Mouse (Mus musculus): ENCODE data around the gene Aloxe3. TPM values are rescaled to one million over a fixed set of nuclear protein-coding genes. Genes with fewer than 3 reads are reported as not detected.

Aloxe3 gene
- polyA plus RNA-seq, 1 experiment from 2014 or later, result 0.29 TPM

DNA sequence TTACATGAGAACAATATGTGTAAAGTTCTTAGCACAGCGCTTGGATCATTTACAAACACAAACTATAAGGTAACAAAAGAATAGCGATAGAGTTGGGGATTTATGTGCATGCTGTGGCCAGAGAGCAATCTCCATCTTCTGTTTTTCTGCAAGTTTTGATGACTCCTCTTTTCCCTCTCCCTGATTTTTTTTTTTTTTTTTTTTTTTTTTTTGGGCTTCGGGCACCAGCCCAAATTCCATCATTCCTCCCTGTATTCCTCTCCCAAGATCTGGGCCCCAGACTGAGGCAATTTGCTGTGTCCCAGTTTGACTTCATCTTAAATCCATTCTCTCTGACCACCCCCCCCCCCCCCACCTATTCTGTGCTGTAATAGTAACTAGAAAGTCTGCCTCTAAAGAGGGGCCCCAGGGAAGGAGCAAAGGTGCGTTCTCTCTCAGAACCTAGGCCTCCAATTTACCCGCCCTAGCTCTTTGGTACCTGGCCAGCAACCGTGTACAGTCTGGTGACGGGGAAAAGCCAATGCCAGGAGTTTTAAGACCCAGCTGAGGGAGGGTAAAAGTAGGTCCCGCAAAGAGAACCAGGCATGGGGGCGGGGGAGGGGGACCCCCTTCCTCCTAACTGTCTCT is 29.2 kb upstream of the Aloxe3 start:
- no peaks in the 10 kb centered on the region for H3K27me3 ChIP-seq (replicated peaks)
- peaks cover 12% of the 10 kb centered on the region for H3K36me3 ChIP-seq
- H3K4me3 ChIP-seq (replicated peaks), result peak overlapping the region; percentile 58
- peaks cover 51% of the 10 kb centered on the region for H3K4me1 ChIP-seq (replicated peaks)
- ATAC-seq, result peak; percentile 7; the same call in 1 of the 2 replicates
- no peaks in the 10 kb centered on the region for H3K9me3 ChIP-seq
- H3K9ac ChIP-seq, result peak overlapping the region; percentile 69
- WGBS, result 12% methylated on average over 9 of the region's 9 CpGs
- H3K4me2 ChIP-seq (replicated peaks), result peak overlapping the region; percentile 86
- H3K27ac ChIP-seq, result peak overlapping the region; percentile 93

DNA sequence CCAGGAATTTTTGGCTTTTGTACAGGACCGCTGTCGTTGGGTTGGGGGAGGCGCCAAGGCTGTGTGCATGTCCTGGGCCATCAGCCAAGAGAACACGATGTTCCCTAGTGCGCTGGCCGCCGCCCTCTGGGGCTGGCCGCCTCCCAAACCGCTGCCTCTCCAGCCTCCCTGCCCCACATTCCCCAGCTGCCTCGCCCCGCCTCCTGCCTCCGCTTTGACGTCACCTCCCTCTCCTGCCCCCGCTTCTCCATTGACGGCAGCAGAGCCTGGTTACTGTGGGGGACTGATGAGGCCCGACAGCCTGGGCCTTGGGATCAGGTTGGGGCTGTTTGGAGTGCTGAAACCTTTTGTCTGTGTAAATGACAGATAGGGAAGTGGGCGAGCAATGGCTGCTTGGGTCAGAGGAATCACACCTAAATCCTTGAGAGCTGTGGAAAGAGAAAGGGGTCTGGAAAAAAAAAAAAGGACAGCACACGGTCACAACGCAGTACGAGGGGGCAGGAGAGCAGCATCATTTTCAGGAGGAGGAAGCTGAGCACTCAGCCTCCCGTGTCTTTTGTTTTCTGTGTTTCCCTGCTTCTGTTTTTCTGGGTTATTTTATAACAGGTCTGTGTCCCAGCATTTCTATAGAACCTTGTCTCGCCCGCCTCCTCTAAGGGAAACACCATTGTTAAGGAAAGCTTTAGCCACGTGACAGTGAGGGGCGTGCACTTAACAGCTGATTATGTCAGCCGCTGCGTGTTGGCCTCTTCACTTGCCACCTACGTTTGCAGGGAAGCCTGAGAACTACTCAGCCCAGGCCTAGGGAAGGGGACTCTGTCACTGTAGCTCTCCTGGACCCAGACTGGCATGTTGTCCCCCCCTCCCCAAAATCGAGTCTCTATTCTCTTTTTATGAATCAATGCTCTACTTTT is 28.5 kb upstream of the Aloxe3 start:
- Histone ChIP-seq H3K9ac (peak overlapping the region; percentile 46), H3K27ac (peak overlapping the region; percentile 93), H3K27me3 (replicated peaks) (no peaks in the 10 kb centered on the region), H3K4me2 (replicated peaks) (peak overlapping the region; percentile 86), H3K4me1 (replicated peaks) (peaks cover 48% of the 10 kb centered on the region), H3K9me3 (no peaks in the 10 kb centered on the region), H3K4me3 (replicated peaks) (peak overlapping the region; percentile 58), H3K36me3 (peaks cover 19% of the 10 kb centered on the region)
- ATAC-seq, result peak; percentile 52
- WGBS, result 2% methylated on average over 29 of the region's 29 CpGs

DNA sequence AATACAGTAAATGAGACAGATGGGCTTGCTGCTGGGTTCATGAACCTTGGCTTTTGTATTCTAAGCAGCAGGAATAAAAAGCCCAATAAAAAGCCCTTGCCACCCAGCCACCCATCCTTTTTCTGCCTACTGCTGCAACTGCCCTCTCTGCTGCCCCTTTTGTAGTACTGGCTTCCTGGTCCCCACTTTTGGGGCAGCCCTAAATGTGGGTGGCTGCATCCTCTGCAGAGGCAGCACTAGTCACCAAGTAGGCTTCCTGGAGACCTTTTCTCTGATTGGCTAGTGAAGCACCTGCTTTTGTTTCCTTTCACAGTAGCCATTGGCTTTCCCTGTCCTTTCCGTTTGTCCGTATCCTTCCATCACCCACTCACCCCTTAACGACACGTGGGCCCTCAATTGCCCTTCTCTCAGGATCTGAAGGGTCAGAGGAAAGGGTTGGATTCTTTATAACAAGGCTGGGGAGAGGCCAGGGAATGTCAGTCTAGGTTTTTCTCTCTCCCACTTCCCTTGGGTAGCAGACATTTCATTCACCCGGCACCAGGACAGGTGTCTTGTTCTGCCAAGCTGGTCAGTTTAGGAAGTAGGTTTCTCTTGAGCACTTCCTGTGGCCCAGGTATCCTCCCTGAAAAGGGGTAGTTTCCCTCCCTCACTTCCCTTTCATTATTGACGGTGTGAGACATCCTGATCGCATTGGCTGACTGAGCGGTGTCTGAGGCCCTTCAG is 27.5 kb upstream of the Aloxe3 start:
- ATAC-seq, result no peak
- peaks cover 26% of the 10 kb centered on the region for H3K36me3 ChIP-seq
- H3K27me3 ChIP-seq (replicated peaks), result no peaks in the 10 kb centered on the region
- H3K9ac ChIP-seq, result peak overlapping the region; percentile 59; the same call in 1 of the 2 replicates
- H3K27ac ChIP-seq, result peak overlapping the region; percentile 93
- H3K4me1 ChIP-seq (replicated peaks), result peaks cover 48% of the 10 kb centered on the region
- H3K4me3 ChIP-seq (replicated peaks), result peak overlapping the region; percentile 58
- peak overlapping the region; percentile 86 for H3K4me2 ChIP-seq (replicated peaks)
- no peaks in the 10 kb centered on the region for H3K9me3 ChIP-seq
- 20% methylated on average over 8 of the region's 8 CpGs for WGBS

DNA sequence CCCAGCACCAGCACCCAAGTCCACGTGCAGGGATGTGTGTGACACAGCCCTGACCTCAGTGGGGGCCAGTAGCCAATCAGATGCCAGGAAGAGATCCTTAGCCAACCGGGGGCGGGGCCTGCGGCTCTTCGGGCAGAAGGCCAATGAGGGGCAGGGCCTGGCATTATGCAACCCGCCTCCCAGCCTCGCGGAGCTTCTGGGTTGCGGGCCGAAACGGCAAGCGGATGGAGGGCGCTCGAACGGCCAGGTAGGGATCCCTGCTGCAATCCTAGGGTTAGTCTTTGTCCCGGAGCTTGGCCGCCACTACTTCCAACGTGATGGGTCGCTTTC is 27.0 kb upstream of the Aloxe3 start:
- peak; percentile 25 for ATAC-seq
- H3K27ac ChIP-seq, result peak overlapping the region; percentile 93
- peaks cover 48% of the 10 kb centered on the region for H3K4me1 ChIP-seq (replicated peaks)
- under 1% methylated on average over 19 of the region's 19 CpGs for WGBS
- no peaks in the 10 kb centered on the region for H3K9me3 ChIP-seq
- no peaks in the 10 kb centered on the region for H3K27me3 ChIP-seq (replicated peaks)
- peaks cover 31% of the 10 kb centered on the region for H3K36me3 ChIP-seq
- peak overlapping the region; percentile 58 for H3K4me3 ChIP-seq (replicated peaks)
- peak overlapping the region; percentile 86 for H3K4me2 ChIP-seq (replicated peaks)
- H3K9ac ChIP-seq, result peak overlapping the region; percentile 59

DNA sequence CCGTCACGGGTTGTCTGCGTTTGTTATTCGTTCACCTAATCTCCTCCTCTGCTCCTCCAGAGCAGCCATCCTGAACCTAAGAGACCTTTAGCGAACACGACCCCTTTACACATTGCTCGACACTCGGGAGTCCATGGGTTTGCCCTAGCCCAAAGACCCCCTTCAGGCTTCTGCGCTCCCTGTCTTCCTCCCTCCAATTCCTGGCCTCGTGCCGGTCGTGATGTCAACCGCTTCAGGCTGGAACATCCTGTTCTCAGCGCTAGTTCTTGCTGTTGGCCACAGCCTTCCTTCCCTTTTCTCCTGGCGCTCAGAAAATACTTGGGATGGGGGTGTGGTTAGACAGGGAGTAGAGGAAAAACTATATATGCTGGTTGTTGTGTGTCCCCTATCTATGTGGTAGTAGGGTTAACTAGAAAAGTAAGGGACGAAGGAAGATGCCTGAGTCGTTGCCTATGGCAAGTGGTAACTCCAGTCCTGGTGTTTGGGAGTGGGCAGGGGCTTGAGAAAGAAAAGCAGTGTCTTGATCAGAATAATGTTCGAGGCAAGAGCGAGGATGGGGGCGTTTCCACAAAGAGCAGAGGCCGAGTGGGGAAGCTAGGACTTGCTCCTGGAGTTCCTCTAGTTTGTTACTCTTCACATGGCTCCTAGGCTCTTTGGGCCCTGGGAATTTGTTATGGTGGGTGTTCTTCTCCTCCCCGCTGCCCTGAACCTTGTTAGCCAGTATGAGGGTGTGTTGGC is 26.4 kb upstream of the Aloxe3 start:
- H3K9me3 ChIP-seq, result no peaks in the 10 kb centered on the region
- no peaks in the 10 kb centered on the region for H3K27me3 ChIP-seq (replicated peaks)
- H3K4me2 ChIP-seq (replicated peaks), result peak overlapping the region; percentile 86
- peak overlapping the region; percentile 58 for H3K4me3 ChIP-seq (replicated peaks)
- H3K4me1 ChIP-seq (replicated peaks), result peaks cover 44% of the 10 kb centered on the region
- H3K36me3 ChIP-seq, result peaks cover 37% of the 10 kb centered on the region
- no peak for ATAC-seq
- WGBS, result under 1% methylated on average over 22 of the region's 22 CpGs
- peak overlapping the region; percentile 93 for H3K27ac ChIP-seq
- peak overlapping the region; percentile 59 for H3K9ac ChIP-seq

DNA sequence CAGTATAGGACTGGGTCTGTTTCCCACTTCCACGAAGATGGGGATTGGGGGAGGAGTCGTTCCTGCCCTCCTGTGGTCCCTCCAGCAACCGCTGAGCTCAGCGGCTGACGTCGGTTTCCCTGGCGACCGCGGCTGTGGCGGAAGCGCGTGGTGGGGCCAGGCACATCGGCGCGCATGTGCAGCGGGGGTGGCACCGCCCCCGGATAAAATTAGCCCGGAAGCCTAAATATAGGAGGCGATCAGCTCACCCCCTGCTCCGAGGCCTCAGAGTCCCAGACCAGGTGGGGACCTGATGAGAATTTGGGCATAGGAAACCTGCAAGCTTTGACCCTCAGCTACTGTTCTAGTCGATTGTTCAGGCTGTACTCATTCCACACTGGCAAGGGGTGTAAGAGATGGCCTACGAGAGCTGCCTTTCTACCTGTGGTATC is 25.8 kb upstream of the Aloxe3 start:
- H3K4me1 ChIP-seq (replicated peaks), result peaks cover 44% of the 10 kb centered on the region
- H3K27ac ChIP-seq, result peak overlapping the region; percentile 93
- H3K4me3 ChIP-seq (replicated peaks), result peak overlapping the region; percentile 58
- H3K9me3 ChIP-seq, result no peaks in the 10 kb centered on the region
- H3K27me3 ChIP-seq (replicated peaks), result no peaks in the 10 kb centered on the region
- H3K4me2 ChIP-seq (replicated peaks), result peak overlapping the region; percentile 86
- H3K36me3 ChIP-seq, result peaks cover 43% of the 10 kb centered on the region
- peak; percentile 7 for ATAC-seq
- peak overlapping the region; percentile 59 for H3K9ac ChIP-seq
- 1% methylated on average over 23 of the region's 23 CpGs for WGBS

DNA sequence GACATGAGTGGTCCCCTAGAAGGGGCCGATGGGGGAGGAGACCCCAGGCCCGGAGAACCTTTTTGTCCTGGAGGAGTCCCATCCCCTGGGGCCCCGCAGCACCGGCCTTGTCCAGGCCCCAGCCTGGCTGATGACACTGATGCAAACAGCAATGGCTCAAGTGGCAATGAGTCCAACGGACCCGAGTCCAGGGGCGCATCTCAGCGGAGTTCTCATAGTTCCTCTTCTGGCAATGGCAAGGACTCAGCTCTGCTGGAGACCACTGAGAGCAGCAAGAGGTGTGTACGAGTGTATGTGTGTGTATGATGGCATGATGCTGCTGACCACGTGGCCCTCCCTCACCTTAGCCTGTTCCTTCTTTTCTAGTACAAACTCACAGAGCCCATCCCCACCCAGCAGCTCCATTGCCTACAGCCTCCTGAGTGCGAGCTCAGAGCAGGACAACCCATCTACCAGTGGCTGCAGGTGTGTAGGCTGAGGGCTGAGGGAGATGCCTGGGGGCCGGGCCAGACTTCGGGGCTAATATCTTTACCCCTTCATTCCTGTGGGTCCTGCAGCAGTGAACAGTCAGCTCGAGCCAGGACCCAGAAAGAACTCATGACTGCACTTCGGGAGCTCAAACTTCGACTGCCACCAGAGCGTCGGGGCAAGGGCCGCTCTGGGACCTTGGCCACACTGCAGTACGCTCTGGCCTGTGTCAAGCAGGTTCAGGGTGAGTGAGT is 24.9 kb upstream of the Aloxe3 start:
- no peak for ATAC-seq
- H3K27ac ChIP-seq, result 0 out of 2 replicates have a peak overlapping the region, but pooled peaks have one; percentile 93
- peak overlapping the region; percentile 32 for H3K9ac ChIP-seq
- H3K27me3 ChIP-seq (replicated peaks), result no peaks in the 10 kb centered on the region
- H3K36me3 ChIP-seq, result peaks cover 50% of the 10 kb centered on the region
- H3K9me3 ChIP-seq, result no peaks in the 10 kb centered on the region
- H3K4me3 ChIP-seq (replicated peaks), result peak overlapping the region; percentile 58; the same call in 1 of the 2 replicates
- H3K4me2 ChIP-seq (replicated peaks), result peak overlapping the region; percentile 86; the same call in 1 of the 2 replicates
- WGBS, result 91% methylated on average over 20 of the region's 20 CpGs
- peaks cover 44% of the 10 kb centered on the region for H3K4me1 ChIP-seq (replicated peaks)

DNA sequence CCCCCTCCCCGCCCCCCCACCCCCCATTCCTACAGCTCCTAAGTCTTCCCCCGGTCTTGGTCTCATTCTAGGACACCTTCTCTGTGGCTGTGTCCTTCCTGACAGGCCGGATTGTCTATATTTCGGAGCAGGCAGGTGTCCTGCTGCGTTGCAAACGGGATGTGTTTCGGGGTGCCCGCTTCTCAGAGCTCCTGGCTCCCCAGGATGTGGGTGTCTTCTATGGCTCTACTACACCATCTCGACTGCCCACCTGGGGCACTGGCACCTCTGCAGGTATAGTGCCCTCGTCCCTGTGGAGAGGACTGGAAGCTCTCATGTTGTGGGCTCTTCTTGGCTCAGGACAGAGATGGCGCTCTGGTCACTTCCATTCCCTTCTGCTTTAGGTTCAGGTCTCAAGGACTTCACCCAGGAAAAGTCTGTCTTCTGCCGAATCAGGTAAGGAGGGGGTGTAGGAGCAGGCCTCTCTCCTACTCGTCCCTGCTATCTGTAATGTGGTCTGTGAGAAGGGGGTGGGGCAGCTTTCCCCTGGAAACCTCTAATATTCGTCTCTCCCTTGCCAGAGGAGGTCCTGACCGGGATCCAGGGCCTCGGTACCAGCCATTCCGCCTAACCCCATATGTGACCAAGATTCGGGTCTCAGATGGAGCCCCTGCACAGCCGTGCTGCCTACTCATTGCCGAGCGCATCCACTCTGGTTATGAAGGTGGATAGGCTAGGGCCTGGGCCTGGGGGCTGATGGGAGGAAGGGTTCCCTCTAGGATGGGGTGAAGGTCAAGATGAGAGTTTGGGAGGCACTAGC is 23.9 kb upstream of the Aloxe3 start:
- 92% methylated on average over 20 of the region's 21 CpGs for WGBS

DNA sequence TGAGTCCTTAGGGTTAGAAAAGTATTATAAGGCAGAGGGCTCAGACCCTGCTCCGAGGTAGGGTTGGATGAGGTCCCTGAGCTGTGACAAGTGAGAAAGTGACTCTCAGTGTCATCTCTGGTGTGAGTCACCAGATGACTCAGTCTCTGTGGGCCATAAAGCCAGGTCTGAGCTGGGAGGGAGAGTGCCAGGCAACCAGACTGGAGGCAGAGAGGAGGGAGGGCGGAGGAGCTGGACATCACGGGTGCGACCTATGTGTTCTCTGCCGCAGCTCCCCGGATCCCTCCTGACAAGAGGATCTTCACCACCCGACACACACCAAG is 23.3 kb upstream of the Aloxe3 start:
- Histone ChIP-seq H3K4me3 (replicated peaks) (no peak overlapping the region), H3K4me2 (replicated peaks) (no peak overlapping the region), H3K27ac (no peak overlapping the region), H3K27me3 (replicated peaks) (no peaks in the 10 kb centered on the region), H3K36me3 (peaks cover 65% of the 10 kb centered on the region), H3K9ac (no peak overlapping the region), H3K4me1 (replicated peaks) (peaks cover 33% of the 10 kb centered on the region), H3K9me3 (no peaks in the 10 kb centered on the region)
- ATAC-seq, result no peak
- WGBS, result 88% methylated on average over 7 of the region's 7 CpGs

More for the DNA sequence above, 23.9 kb upstream of the Aloxe3 start:
- Histone ChIP-seq H3K4me3 (replicated peaks) (no peak overlapping the region), H3K9ac (no peak overlapping the region), H3K27me3 (replicated peaks) (no peaks in the 10 kb centered on the region), H3K9me3 (no peaks in the 10 kb centered on the region), H3K4me1 (replicated peaks) (peaks cover 38% of the 10 kb centered on the region), H3K36me3 (peaks cover 60% of the 10 kb centered on the region), H3K4me2 (replicated peaks) (no peak overlapping the region), H3K27ac (no peak overlapping the region)
- no peak for ATAC-seq

DNA sequence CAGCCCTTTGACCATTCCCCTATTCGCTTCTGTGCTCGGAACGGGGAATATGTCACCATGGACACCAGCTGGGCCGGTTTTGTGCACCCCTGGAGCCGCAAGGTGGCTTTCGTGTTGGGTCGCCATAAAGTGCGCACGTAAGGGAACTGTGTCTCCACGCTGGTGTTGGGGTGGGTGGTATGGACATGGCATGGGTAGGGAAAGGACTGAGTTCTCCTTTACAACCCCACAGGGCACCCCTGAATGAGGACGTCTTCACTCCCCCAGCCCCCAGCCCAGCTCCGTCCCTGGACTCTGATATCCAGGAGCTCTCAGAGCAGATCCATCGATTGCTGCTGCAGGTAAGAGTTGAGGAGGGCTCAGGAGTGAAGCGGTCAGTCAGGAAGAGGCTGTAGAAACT is 22.6 kb upstream of the Aloxe3 start:
- no peak for ATAC-seq
- Histone ChIP-seq H3K27ac (no peak overlapping the region), H3K9me3 (no peaks in the 10 kb centered on the region), H3K4me1 (replicated peaks) (peaks cover 25% of the 10 kb centered on the region), H3K27me3 (replicated peaks) (no peaks in the 10 kb centered on the region), H3K9ac (no peak overlapping the region), H3K36me3 (peaks cover 69% of the 10 kb centered on the region), H3K4me2 (replicated peaks) (no peak overlapping the region), H3K4me3 (replicated peaks) (no peak overlapping the region)
- 96% methylated on average over 14 of the region's 14 CpGs for WGBS

Measured in intestine, embryonic 15.5 days (tissue).